Comparison of ENCODE assay signal across 8 mouse cellular contexts in genomic region chr8:104961537-104961961, GRCm38 (mm10). TPM values are rescaled to one million over a fixed set of nuclear protein-coding genes. Genes with fewer than 3 reads are reported as not detected.
DNase-seq lines count a peak whose midpoint lies in the region; ATAC-seq lines count a peak whose summit lies in the region.

Gene Ces2g (plus strand): TSS chr8:104961718.

- peak; percentile 42 to 72 for DNase-seq in urinary bladder, adult 18-20 months (ENCODE audit: low spot score in 2 of 2)
- no peak for DNase-seq in urinary bladder, postnatal 10 days (ENCODE audit: low spot score)
- DNase-seq in heart, postnatal 4 days, result peak; percentile 58
- peak; percentile 62 for DNase-seq in lung, postnatal 25 days (ENCODE audit: low spot score)
- DNase-seq in urinary bladder, postnatal 36 days (ENCODE audit: low spot score in 2 of 2), result peak; percentile 53 to 59
- DNase-seq in layer of hippocampus, adult 11-12 months (ENCODE audit: low spot score), result no peak
- DNase-seq in layer of hippocampus, postnatal 10 days (ENCODE audit: low spot score in 2 of 2), result no peak

- no peak for ATAC-seq in granulocyte monocyte progenitor cell, adult 5-6 weeks (replicated peaks; ENCODE audit: poor library complexity, severe bottlenecking)

RNA-seq across cellular contexts. Expression of gene Ces2g, which starts in this region (rescaled TPM):
- 1 to 10 TPM; 3.6 to 3.9 TPM for total RNA-seq in heart, postnatal 4 days (2021)
- total RNA-seq in granulocyte monocyte progenitor cell, adult 5-6 weeks (2014; fragmentation: Nextera tagmentation), result 0.15 and 0.32 TPM in 2 replicates
- 0.65 and 0.88 TPM in 2 replicates for total RNA-seq in granulocyte monocyte progenitor cell, adult 5-6 weeks (2017)
- total RNA-seq in layer of hippocampus, postnatal 10 days (2021), result under 1 TPM; 0.16 to 0.21 TPM

Comparison
In these comparisons a context has a peak if more than half of its experiments do, and no peak if none do; other contexts are left out.
1. DNase-seq: peak in urinary bladder, adult 18-20 months (2 of 2), heart, postnatal 4 days (single experiment), lung, postnatal 25 days (single experiment) and urinary bladder, postnatal 36 days (2 of 2); none in urinary bladder, postnatal 10 days (single experiment), layer of hippocampus, adult 11-12 months (single experiment) and layer of hippocampus, postnatal 10 days (0 of 2).